Mouse (Mus musculus) mature B cell (primary cell): Measurements from ENCODE around the gene Oser1.
"Not testable (repeated sequence)": the region's sequence is repeated elsewhere in the genome, so short reads cannot be mapped to it uniquely, and the experiment has no call there.

Experiments used
- in situ Hi-C: fragments of 300-500 bp; cut with MboI; formaldehyde crosslinking; loops from 2 replicates; pipeline ENCODE4 v1.14.3; 2019

The Oser1 gene

DNA sequence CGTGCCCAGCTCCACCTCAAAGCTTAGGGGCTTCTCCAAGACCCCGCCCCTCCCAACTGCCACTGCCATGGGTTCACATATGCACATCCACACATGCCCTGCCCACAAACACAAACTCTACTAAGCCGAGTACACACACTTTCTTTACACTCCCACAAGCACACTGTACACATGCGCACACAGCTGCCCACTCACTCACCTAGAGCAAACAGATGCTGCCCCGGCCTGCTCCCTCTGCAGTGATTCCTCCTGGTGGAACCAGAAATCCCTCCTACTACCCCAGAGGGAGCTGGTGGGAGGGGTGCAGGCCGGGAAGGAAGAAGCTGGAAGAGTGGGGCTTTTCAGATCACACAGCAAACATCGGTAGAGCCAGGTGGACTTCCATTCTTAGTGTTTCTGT lies 19.5 kb upstream of the Oser1 start:
- in situ Hi-C loops: no loop called here

DNA sequence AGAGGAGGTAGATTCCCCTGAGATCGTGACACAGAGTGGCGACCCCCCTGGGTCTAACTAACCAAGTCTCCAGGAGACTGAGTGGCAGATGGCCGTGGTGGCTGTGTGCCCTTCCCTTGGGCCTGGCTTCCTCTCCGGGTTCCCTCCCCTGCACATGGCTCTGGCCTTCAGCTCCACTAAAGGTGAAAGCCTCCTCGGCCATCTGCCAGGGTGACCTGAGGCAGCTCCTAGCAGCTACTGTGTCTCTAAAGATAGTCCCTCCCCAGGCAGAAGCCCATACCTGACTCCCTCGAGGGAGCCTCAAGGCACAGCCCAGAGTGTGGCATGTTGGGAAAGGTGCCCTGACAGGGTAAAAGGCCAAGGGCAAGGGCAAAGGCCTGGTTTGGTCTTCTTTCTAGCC lies 19.0 kb upstream of the Oser1 start:
- in situ Hi-C loops: no loop called here

DNA sequence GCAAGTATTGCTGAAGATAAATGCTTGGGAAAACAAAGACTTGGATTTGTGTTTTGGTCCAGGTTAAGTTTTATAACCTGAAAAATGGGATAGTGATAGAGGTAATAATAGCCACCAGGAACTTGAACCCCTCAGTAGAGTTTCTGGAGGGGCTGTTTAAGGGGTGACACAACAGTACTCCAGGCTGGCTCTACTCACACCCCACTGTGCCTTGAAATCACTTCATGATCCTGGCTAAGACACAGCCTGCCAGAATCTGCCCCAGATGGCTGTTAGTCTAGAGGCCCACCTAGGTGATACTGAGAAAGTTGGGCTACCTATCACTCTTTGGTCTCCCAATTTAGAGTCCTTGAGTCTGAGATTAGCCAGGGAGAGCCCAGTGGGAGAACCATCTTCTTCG lies 15.0 kb upstream of the Oser1 start:
- in situ Hi-C loops: no loop called here

DNA sequence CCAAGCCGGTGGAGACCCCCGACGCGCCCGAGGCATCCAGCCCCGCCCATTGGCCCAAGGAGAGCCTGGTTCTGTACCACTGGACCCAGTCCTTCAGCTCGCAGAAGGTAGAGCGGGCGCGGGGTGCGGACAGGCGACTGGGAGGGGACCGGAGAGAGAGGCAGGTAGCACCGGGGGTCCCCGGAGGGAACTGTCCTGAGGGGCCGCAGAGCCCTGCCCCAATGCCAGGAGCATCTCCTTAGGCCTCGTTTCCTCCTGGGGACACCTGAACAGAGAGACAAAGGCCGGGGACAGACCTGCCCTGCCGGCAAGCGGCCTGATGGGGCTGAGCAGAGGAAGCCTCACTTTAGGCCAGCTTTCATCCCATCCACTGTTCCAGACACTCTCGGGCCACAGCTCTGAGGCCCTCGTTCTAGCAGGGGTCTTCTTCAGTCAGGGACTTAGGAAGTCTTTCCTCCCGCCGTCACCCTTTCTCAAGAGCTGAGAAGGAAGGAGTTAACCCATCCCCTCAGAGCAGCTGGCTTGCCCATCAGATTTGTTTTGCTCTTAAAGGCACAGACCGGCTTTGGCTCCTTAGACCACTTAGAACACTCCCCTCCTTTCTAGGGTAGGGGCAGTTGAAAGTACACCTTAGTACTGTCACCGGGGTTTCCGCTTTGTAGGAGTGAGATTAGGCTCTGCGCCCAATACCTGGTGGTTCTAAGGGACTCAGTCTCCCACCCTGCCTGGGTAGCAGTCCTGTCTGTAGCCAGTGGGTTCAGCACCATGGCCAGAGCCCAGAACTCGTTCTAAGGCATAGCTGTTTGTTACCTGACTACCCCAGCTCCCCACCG lies 14.3 kb upstream of the Oser1 start:
- in situ Hi-C loops: no loop called here

DNA sequence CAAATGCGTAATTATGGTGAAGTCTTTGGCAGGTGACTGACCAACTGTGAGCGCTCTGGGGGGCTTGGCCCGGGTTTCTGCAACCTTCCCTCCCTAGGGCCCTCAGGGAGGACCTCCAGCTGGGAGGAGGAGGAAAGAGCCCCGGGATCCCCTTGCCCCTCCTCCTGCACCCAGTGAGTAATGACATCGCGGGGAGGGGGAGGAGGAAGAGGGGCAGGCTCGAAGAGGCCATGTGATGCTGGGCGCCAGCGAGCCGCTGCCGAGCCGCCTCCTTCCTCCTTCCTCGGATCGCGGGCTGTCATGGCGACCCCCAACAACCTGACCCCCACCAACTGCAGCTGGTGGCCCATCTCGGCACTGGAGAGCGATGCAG lies 13.7 kb upstream of the Oser1 start, which contains the start of gene Gdap1l1:
TSS of gene Gdap1l1 (plus strand) at position 231 of the 373 bp plus-strand sequence.
- in situ Hi-C loops: no loop called here

DNA sequence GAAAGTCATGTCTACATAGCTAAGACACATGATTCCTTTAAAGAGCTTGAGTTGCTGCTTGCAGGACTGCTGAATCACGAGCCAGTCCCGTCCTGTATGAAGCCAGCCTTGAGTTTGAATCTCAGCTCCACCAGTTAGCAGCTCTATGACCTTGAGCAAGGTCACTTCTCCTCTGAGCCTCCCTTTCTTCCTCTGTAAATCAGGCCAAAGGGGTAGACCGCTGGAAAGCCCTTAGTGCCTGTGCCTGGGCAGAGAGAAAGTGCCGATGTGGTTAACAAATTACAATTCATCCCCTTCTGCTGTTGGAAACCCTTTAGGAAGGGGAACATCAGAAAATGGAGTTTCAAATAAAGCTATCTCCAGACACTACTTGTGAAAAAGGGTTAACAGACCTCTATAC lies 13.3 kb upstream of the Oser1 start:
- in situ Hi-C loops: no loop called here

DNA sequence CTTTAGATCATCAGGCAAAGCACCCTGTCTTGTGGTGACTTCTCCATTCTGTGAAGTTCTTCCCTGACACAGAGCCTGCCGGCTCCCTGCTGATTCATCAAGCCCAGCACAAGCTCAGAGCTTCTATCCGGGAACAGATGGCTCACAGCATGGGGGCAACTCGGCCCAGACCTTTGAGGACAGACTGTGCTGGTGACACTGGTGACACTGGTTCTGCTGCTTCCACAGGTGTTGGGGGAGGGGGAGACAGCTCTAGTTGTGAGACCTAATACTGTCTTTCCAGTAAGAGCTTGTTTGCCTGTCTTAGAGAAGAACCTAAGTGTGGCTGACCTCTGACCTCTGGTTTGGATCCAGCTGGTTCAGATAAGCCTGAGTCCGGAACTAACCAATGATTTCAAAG lies 9.5 kb upstream of the Oser1 start:
- in situ Hi-C loops: no loop called here

DNA sequence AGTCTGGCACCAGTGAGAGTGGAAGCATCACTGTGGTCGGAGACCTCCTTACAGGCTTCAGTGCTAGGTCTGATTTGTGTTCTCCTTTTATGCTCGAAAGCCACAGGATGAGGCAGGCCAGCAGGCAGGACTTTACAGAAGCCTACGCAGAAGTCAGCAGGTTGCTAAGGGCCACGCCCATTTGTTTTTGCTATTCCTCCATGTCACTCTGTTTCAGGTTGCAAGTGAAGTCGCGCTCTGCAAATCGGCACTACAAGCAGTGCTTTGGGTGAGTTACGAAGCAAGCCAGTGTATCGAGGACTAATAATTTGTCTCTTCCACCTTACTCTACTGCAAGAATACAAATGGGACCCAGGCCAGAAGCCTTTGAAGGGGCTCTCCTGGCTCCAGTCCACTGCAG lies 6.8 kb upstream of the Oser1 start:
- in situ Hi-C loops: no loop called here

DNA sequence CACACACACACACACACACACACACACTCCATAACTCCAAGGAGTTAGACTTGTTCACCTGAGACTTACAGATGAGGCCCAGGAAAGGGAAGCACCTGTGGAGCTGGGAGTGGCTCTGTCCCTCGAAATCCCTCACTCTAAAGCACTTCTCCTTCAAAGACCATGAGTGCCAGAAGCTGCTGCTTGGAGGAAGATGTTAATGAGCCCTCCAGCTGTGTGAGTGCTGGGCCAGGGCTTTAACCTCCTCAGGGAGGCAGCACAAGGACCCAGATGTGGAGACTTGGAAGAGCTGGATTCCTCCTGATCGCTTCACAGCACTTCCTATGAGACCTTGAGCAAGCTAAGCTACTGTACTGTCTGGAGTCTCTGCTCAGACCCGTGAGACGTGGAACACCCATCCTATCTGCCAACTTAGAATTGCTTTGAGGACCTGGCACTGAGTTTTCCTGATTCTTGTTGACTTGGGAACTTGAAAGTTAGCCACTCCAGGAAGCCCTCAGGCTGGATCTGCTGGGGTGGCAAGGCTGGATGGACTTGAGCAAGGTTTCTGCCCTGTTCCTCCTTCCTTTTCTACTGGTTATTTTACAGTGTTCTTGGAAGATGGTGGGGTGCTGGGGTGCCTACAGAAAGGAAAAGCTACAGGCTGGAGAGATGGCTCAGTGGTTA lies 4.0 kb upstream of the Oser1 start:
- in situ Hi-C loops: no loop called here

DNA sequence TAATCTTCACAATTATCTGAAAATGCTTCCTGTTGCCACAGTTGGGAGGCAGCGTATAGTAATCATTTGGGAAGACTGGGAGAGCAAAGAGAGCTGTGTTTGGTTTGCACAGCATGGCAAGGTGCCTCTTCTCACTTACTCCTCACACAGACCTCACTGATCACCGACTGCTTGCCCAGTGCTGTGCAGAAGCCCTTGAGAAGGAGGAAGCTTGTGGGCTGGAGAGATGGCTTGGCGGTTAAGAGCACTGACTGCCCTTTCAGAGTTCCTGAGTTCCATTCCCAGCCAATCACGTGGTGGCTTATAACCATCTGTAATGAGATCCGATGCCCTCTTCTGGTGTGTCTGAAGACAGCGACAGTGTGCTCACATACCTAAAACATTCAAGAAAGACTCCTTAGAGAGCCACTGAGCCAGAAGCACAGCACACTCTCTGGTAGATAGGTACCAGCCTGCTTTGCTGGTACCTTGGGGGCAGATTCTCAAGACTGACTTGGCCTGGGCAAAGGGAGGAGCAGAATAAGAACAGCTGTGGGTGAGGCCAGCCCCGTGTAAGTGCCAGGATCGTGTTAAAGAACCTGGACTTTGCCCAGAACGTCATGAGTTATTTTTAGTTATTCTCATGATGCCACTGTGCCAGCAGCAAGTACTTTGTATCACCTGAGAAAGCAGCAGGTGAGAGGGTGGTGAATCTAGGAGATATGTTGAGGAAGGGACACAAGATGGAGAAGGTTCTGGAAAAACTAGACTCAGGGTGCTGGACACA lies 1.4 kb downstream of the Oser1 start:
- in situ Hi-C loops: loop anchor here (5.0 kb wide), 1 partner anchor 49 kb away; the partner anchor contains the start of gene Fitm2

DNA sequence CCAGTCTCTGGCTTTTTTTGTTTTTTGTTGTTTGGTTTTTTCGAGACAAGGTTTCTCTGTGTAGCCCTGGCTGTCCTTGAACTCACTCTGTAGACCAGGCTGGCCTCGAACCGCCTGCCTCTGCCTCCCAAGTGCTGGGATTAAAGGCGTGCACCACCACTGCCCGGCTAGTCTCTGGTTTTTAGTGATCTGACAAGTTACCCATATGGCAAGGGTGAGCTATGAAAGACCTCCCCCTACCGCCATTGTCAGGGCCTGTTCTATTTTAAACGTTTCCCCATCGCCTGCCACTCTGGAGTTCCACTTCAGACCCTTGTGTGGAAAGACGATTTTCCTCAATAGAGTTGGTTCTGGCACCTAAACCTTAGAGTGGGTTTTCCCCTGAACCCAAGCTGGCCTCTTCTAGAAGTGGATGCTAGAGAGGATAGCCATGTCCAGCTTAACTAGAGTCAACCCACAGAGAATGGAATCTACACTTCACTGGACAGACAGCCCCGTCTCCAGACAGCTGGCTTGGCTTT lies 4.1 kb downstream of the Oser1 start:
- in situ Hi-C loops: loop anchor here (5.0 kb wide), 1 partner anchor 52 kb away; the partner anchor contains the start of gene Fitm2

DNA sequence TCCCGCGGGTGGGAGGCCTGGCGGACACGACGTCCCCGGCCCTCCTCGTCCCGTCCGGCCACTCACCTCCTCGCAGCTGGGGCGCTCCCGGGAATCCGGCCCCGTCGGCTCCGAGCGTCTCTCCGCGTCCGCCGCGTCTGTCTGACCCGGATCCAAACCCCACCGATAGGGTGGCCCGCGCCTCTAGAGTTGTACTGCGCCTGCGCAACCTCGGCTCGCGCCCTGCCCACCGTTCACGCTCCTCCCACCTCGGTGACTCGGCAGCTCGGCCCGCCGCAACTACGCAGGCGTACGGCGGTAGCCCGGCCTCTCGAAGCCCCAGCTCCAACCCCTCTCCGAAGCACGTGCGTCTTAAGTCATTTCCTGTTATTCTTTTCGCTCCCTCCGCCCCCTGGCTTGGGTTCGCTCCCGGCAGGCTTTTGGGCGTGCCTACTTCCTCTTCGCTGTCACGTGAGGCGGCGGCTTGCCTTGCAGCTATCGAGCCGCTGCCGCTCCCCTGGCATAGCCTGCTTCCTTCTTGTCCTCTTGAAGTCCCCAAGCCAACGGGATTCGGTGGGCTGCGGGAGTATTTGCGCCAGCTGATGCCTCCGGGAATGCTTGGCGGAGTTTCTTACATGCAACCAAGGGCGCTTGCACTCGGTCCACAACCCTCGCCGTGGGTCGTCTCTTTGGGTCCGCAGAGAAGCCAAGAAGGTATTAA lies 5.0 kb downstream of the Oser1 start:
- in situ Hi-C loops: loop anchor here (5.0 kb wide), 1 partner anchor 53 kb away; the partner anchor contains the start of gene Fitm2

DNA sequence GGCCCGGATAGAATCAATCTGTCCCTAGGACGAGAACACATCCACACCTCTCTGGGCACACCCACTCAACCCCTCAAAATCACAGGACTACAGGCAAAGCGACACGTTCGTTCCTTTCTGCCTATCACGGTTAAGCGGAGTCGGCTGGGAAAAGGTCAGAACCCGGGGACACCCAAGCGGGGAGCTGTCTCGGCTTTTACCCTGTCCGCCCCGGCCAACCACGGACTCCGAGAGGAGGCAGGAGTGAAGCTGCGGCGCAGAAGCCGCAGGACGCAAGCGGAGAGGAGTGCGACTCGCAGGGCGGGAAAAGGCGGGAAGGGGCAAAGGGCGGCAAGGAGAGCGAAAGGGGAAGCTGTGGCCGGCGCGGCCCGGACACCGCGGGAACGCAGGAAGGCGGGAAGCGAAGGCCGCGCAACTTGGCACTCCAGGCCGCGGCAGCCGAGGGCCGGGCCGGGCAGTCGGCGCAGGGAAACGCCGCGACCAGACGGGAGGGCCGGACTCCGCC lies 5.6 kb downstream of the Oser1 start:
- in situ Hi-C loops: no loop called here

DNA sequence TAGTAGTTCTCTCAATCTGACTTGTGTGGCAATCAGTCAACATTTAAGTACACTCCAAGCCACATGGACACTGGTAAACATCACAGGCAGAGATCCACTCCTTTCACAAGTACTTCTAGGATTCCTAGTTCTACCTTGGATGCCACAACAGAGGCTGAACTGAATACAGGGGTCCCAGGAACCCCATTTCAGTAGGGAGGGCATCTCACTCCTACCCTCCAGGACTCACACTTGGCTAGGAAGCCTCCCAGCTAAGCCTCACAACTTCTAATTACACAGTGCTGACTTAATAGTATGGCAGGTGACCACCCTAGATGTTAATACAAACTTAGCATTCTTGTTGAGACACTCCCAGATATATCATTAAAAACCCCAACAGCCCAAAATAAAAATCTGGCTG lies 6.7 kb downstream of the Oser1 start:
- in situ Hi-C loops: no loop called here

DNA sequence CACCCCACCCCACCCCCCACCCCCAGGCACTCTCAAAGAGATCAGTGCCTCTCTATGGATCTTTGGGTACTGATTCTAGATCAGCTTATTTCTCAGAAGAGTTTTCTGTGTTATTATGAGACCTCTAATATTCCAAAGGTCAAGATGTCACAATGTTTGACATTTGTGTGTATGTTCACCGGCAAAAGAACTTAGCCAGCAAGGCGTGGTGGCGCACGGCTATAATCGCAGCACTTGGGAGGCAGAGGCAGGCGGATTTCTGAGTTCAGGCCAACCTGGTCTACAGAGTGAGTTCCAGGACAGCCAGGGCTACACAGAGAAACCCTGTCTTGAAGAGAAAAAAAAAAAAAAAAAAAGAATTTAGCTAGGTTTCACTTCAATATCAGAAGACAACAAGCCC lies 7.5 kb downstream of the Oser1 start:
- in situ Hi-C loops: no loop called here

DNA sequence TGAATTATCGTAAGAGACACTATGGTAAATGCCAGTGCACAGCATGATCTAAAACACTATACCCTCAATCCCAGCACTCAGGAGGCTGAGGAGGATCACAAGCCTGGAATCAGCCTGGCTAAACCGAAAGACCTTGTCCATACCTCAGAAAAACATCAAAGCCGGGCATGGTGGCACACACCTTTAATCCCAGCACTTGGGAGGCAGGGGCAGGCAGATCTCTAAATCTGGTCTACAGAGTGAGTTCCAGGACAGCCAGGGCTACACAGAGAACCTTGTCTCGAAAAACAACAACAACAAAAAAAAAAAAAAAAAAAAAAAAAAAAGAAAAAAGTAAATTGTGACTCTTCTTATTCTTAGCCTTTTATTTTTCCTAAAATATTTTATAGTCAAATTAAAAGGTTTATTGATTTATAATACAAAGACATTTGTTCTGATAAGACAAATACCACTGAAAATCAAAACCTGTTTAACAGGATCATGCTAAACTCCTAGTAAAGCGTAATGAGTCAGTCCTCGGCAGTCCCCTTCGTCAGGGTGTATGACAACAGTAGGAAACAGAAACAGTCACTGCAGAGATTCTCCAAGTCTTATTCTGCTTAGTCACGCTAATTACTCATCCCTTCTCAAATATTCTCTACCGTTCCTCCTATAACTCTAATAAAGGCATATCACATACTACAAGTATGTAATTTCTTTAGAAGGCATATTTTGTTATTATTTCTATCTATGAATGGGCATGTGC lies 11.5 kb downstream of the Oser1 start:
- in situ Hi-C loops: no loop called here

DNA sequence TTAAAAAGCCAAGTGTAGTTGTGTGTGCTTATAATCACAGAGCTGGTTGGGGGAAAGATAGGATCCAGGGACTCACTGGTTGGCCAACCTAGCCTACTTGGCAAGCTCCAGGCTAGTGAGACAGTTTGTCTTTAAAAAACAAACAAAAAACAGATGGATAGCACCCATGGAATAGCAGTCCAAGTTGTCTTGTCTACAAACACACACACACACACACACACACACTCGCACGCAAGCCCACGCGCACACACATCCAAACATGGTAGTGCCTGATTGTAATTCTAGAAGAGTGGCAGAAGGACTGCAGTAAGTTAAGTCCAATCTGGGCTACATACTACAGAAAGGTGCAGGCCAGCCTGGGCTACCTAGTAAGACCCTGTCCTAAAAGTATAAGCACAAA lies 12.1 kb downstream of the Oser1 start:
- in situ Hi-C loops: no loop called here

DNA sequence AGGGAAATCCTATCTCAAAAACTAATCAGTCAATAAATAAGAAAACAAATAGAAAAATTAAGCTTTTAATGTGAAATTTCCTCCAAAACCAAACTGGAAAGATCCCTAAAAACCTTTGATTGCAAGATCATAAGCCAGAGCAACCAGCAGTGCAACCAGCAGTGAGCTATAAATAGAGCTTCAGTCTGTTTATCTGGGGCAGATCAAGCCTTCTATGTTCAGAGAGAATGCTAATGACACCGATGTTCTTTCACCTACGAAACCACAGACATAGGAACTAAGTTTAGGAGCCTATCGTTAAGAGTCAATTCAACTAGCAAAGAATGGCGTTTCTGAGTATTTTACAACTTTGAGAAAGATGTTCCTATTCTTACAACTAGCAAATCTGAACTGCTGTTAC lies 12.7 kb downstream of the Oser1 start:
- in situ Hi-C loops: no loop called here

DNA sequence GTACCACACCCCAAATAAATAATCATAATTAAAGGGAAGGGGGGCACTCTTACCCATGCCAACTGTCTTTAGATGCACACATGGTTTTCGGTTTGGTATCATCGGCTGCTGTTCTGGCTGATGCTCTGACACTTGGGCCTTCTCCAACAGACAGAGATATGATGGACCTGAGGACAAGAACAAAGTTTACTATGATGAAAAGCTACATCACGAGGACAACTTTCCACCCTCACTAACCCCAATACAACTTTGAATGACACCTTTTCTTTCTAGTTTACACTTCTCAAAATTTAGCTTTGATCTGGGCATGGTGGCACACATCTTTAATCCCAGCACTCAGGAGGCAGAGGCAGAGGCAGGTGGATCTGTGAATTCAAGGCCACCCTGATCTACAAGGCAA lies 13.2 kb downstream of the Oser1 start:
- in situ Hi-C loops: not testable (repeated sequence)

DNA sequence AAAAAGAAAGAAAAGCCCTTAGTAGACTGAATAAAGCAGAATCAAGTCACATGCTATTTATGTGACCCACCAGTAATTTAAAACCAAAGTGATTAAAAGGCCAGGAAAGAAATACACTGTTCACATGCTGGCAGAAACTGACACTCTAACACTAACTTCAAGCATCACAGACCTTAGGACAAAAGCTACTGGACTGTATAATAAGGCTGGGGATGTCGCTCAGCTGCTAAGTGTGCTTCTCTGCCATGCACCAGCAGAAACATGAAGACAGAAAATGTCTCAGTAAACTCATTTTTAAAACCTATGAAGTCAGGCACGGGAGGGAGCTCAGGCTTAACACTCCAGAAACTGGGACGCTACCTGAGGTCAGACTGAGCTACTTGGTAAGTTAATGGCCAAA lies 14.3 kb downstream of the Oser1 start:
- in situ Hi-C loops: no loop called here
